Mouse (Mus musculus) liver, embryonic 13.5 days (tissue): ENCODE results near the gene Lrrc46. TPM values are rescaled to one million over a fixed set of nuclear protein-coding genes. Genes with fewer than 3 reads are reported as not detected.

Experiments used
- ATAC-seq: fragments of 200-750 bp; cut with Nextera tagmentation; 2 replicates; pipeline ENCODE4 v1.8.0; 2017; ENCODE audit warnings: low read depth, mild to moderate bottlenecking, moderate number of reproducible peaks, moderate library complexity
- DNase-seq: peaks from one replicate; pipeline ENCODE4 v3.0.0; 2022
- H3K27ac ChIP-seq: fragments of 300-500 bp; sonication (generic); 2 replicates; pipeline ENCODE4 v1.5.1; 2015; ENCODE audit warnings: moderate library complexity, mild to moderate bottlenecking, inconsistent platforms
- H3K27me3 ChIP-seq: fragments of 300-500 bp; sonication (generic); 2 replicates; pipeline ENCODE4 v1.6.1; 2015; ENCODE audit warnings: mild to moderate bottlenecking, inconsistent platforms
- H3K36me3 ChIP-seq: fragments of 300-500 bp; sonication (generic); 2 replicates; pipeline ENCODE4 v1.6.1; 2015; ENCODE audit warnings: mild to moderate bottlenecking, inconsistent platforms
- H3K4me1 ChIP-seq: fragments of 300-500 bp; sonication (generic); replicated peaks from 2 replicates; pipeline ENCODE4 v1.6.1; 2015; ENCODE audit warnings: inconsistent platforms
- H3K4me2 ChIP-seq: fragments of 300-500 bp; sonication (generic); 2 replicates; pipeline ENCODE4 v1.6.1; 2015; ENCODE audit warnings: inconsistent platforms, mild to moderate bottlenecking, moderate library complexity
- H3K4me3 ChIP-seq: fragments of 300-500 bp; sonication (generic); replicated peaks from 2 replicates; pipeline ENCODE4 v1.5.1; 2015; ENCODE audit warnings: mild to moderate bottlenecking, inconsistent platforms
- H3K9ac ChIP-seq: fragments of 300-500 bp; sonication (generic); 2 replicates; pipeline ENCODE4 v1.6.1; 2015; ENCODE audit warnings: mild to moderate bottlenecking, inconsistent platforms
- H3K9me3 ChIP-seq: fragments of 300-500 bp; sonication (generic); replicated peaks from 2 replicates; pipeline ENCODE4 v1.6.1; 2016; ENCODE audit warnings: inconsistent platforms
- WGBS: fragments of 180-500 bp; shearing (Covaris S2); methylation state at CpG from one replicate; pipeline ENCODE4 v1.1.7; 2015; ENCODE audit not compliant: insufficient replicate concordance; 5-methylcytosine and 5-hydroxymethylcytosine counted together
- polyA plus RNA-seq: library from polyadenylated mRNA; unstranded; fragments of >200 nt; fragmentation: Nextera tagmentation; extraction: Ambion mirVana; gene quantifications from 2 replicates; pipeline ENCODE4 v1.2.1, GENCODE M21; 2015

Lrrc46 gene
- polyA plus RNA-seq, 1 experiment from 2014 or later = 0.38 TPM

- Histone ChIP-seq H3K4me3 (no peak overlapping the region), H3K36me3 (no peaks in the 10 kb centered on the region), H3K27ac (no peak overlapping the region), H3K9ac (no peak overlapping the region), H3K27me3 (peaks cover 62% of the 10 kb centered on the region), H3K9me3 (no peaks in the 10 kb centered on the region), H3K4me2 (no peak overlapping the region), H3K4me1 (peaks cover 28% of the 10 kb centered on the region)
- ATAC-seq = no peak
- DNase-seq = no peak
- 44% methylated on average over 10 of the region's 10 CpGs for WGBS
Measured at GRCm38 (mm10) chr11:97024977-97025376, 16.2 kb downstream of the Lrrc46 start.

DNA sequence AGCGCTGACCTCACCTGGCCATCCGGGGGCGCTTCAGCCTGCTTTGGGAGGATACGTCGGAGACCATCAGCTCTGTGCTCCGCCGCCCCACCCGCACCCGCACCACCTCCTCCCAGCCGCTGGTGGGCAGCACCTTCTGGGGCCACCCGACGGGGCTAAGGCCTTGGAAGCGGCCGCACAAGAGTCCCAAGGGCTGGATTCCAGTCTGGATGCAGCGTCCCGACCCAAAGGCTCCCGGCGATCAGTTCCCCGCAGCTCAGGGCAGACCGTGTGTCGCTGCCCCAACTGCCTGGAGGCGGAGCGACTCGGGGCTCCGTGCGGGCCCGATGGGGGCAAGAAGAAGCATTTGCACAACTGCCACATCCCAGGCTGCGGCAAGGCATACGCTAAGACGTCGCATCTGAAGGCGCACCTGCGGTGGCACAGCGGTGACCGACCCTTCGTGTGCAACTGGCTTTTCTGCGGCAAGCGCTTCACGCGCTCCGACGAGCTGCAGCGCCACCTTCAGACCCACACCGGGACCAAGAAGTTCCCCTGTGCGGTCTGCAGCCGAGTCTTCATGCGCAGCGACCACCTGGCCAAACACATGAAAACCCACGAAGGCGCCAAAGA, 19.2 kb downstream of the Lrrc46 start:
- DNase-seq (peak; percentile 42), ATAC-seq (peak; percentile 49)
- H3K4me3 ChIP-seq = peak overlapping the region; percentile 63
- H3K36me3 ChIP-seq = no peaks in the 10 kb centered on the region
- peak overlapping the region; percentile 84 for H3K4me2 ChIP-seq
- H3K27ac ChIP-seq = no peak overlapping the region
- peaks cover 90% of the 10 kb centered on the region for H3K27me3 ChIP-seq
- WGBS = 1% methylated on average over 50 of the region's 50 CpGs
- H3K9me3 ChIP-seq = no peaks in the 10 kb centered on the region
- H3K9ac ChIP-seq = peak overlapping the region; percentile 66
- H3K4me1 ChIP-seq = peaks cover 33% of the 10 kb centered on the region

DNA sequence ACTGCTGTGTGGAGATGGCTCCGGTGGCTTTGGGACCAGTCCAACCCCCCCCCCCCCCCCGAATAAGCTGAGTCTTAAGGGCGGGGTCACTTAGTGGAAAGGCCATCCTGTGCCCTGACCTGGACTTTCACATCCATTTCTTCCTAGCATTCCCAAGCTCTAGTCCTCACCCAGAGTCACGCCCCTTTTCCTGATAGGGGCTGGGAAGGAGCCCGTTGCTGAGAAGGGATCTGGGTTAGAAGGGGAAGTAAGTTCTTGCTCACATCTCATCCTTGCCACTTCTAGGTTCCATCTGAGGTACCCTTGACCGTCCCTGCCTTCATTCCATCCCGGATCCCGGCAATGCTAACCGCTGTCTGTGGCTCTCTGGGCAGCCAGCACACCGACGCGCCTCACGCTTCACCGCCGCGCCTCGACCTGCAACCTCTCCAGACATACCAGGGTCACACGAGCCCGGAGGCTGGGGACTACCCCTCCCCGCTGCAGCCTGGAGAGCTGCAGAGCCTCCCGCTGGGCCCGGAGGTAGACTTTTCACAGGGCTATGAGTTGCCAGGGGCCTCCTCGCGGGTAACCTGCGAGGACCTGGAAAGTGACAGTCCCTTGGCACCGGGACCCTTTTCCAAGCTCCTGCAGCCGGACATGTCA, 20.0 kb downstream of the Lrrc46 start:
- peak overlapping the region; percentile 66; the same call in 1 of the 2 replicates for H3K9ac ChIP-seq
- H3K4me1 ChIP-seq = peaks cover 33% of the 10 kb centered on the region
- DNase-seq (no peak), ATAC-seq (no peak)
- peaks cover 96% of the 10 kb centered on the region for H3K27me3 ChIP-seq
- H3K4me3 ChIP-seq = peak overlapping the region; percentile 63
- WGBS = 6% methylated on average over 27 of the region's 27 CpGs
- peak overlapping the region; percentile 84 for H3K4me2 ChIP-seq
- H3K9me3 ChIP-seq = no peaks in the 10 kb centered on the region
- H3K27ac ChIP-seq = no peak overlapping the region
- H3K36me3 ChIP-seq = no peaks in the 10 kb centered on the region

DNA sequence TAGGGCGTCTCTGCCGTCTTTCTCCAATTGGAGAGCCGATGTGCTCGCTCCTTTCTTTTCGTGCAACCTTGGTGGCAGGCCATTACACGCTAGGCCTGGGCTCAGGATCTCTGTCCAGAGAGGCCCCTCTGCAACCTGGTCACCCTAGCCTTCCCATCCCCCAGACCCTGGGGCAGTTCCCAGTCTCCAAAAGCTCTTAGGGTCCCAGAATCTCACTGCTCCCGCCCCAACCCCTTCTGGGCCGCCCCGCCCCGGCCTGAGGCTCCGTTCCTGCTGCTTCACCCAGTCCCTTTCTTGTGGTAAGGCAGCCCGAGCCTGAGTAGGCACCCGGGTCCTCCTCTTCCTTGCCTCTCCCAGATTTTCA, 21.9 kb downstream of the Lrrc46 start:
- H3K27me3 ChIP-seq = peaks cover 98% of the 10 kb centered on the region
- ATAC-seq = no peak

DNA sequence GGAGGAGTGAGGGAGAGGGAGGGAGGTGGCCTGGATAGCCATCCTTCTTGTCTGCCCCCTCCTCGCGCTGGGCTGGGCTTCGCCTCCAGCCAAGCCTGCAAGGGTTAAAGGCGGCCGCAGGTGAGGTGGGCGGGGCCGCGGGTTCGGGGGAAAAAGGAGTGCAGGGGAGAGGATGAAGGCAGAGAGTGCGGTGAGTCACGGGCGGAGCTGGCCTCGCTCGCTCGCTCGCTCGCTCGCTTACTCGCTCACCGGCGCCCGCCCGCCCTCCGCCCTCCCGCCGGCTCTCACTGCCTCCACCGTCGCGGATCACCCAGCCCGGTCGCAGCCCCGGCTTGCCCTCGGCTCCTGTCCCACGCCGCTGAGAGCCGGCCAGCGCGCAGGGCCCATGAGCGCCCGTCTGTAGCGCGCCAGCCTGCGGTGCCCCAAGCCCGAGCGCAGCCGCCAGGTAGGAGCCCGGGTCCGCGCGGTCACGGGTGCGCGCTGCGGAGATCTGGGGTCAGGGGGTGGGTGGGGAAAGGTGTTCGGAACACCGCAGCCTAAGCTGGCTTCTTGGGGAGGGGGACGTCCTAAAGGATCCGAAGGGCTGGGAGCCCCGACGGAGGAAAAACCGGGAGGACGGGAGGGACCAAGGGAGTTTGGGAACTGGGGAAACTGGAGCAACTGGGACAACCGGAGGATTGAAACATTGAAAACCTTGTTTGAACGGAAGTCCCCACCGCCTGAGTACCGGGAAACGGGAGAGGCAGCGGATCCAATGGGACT, 22.4 kb downstream of the Lrrc46 start:
- H3K4me2 ChIP-seq = peak overlapping the region; percentile 43

More for the DNA sequence above, 21.9 kb downstream of the Lrrc46 start:
- DNase-seq = no peak
- H3K27ac ChIP-seq = no peak overlapping the region
- H3K9me3 ChIP-seq = no peaks in the 10 kb centered on the region
- no peak overlapping the region for H3K9ac ChIP-seq
- H3K4me1 ChIP-seq = peaks cover 27% of the 10 kb centered on the region
- H3K4me2 ChIP-seq = peak overlapping the region; percentile 43; the same call in 1 of the 2 replicates
- 6% methylated on average over 13 of the region's 13 CpGs for WGBS
- no peak overlapping the region for H3K4me3 ChIP-seq
- H3K36me3 ChIP-seq = no peaks in the 10 kb centered on the region

DNA sequence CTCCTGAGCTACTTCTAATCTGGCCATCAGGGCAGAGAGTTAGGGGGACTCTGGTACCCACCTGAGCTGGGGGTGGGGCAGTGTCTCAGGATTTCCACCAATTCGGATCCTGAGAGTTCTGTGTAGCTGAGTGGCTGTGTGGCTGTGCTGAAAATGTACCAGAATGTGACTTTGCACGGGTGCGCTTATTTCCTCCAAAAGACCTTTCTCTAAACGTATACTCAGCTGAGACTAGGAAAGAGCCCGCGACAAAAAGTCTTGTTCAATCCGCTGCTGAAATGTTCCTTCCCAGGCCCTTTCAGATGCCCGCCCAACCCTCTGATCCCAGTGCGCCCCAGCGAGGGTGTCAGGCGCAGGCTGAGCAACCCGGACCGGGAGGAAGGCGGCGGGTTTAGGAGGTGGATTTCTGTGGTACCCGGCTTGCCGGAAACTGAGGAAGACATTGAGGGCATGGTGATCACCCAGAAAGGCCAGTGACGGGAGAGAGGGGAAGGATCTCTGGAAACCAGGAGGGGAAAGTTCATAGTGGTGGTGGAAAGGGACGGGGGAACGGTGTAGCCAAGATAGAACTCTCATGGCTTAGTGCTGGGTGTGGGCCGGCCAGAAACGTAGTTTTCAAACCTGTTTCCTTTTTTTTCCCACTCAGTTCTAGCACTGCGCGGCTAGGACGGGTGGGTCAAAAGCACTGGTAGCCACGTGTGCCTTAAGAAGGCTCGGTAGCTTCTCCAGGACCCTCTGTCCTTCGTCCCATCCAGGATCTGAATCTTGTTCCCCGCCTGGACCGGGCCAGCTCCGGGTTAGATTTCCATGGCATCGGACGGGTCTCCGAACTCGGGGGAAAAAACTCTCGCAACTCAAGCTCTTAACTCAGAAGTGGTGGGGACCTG, 23.3 kb downstream of the Lrrc46 start:
- no peaks in the 10 kb centered on the region for H3K36me3 ChIP-seq
- H3K9me3 ChIP-seq = no peaks in the 10 kb centered on the region
- no peak overlapping the region for H3K27ac ChIP-seq
- H3K4me2 ChIP-seq = peak overlapping the region; percentile 43
- WGBS = 2% methylated on average over 36 of the region's 36 CpGs
- H3K27me3 ChIP-seq = peaks cover 98% of the 10 kb centered on the region
- H3K4me1 ChIP-seq = peaks cover 27% of the 10 kb centered on the region
- DNase-seq (no peak), ATAC-seq (no peak)
- no peak overlapping the region for H3K9ac ChIP-seq
- H3K4me3 ChIP-seq = peak overlapping the region; percentile 27; the same call in 1 of the 2 replicates

More for the DNA sequence above, 22.4 kb downstream of the Lrrc46 start:
- Histone ChIP-seq H3K27me3 (peaks cover 98% of the 10 kb centered on the region), H3K36me3 (no peaks in the 10 kb centered on the region), H3K27ac (no peak overlapping the region), H3K9me3 (no peaks in the 10 kb centered on the region), H3K9ac (no peak overlapping the region), H3K4me3 (peak overlapping the region; percentile 27), H3K4me1 (peaks cover 27% of the 10 kb centered on the region)
- DNase-seq (no peak), ATAC-seq (no peak)
- WGBS = 2% methylated on average over 66 of the region's 68 CpGs

GRCm38 (mm10) chr11:97013121-97013670, 28.0 kb downstream of the Lrrc46 start, which contains the start of gene Sp6:
TSS of gene Sp6 (plus strand) at chr11:97013394.
- Histone ChIP-seq H3K27me3 (peaks cover 97% of the 10 kb centered on the region), H3K9ac (no peak within 1 kb of the TSS), H3K4me1 (peaks cover 4% of the 10 kb centered on the region), H3K9me3 (no peaks in the 10 kb centered on the region), H3K4me2 (no peak within 1 kb of the TSS), H3K4me3 (no peak within 1 kb of the TSS), H3K36me3 (no peaks in the 10 kb centered on the region), H3K27ac (no peak within 1 kb of the TSS)
- 25% methylated on average over 8 of the region's 8 CpGs for WGBS
- DNase-seq = no peak
- no peak for ATAC-seq

GRCm38 (mm10) chr11:97009198-97009790, 31.9 kb downstream of the Lrrc46 start:
- Histone ChIP-seq H3K36me3 (no peaks in the 10 kb centered on the region), H3K4me2 (no peak overlapping the region), H3K9ac (no peak overlapping the region), H3K4me3 (no peak overlapping the region), H3K4me1 (peaks cover 7% of the 10 kb centered on the region), H3K27me3 (peaks cover 76% of the 10 kb centered on the region), H3K27ac (no peak overlapping the region), H3K9me3 (no peaks in the 10 kb centered on the region)
- DNase-seq (no peak), ATAC-seq (no peak)
- 25% methylated on average over 8 of the region's 8 CpGs for WGBS

DNA sequence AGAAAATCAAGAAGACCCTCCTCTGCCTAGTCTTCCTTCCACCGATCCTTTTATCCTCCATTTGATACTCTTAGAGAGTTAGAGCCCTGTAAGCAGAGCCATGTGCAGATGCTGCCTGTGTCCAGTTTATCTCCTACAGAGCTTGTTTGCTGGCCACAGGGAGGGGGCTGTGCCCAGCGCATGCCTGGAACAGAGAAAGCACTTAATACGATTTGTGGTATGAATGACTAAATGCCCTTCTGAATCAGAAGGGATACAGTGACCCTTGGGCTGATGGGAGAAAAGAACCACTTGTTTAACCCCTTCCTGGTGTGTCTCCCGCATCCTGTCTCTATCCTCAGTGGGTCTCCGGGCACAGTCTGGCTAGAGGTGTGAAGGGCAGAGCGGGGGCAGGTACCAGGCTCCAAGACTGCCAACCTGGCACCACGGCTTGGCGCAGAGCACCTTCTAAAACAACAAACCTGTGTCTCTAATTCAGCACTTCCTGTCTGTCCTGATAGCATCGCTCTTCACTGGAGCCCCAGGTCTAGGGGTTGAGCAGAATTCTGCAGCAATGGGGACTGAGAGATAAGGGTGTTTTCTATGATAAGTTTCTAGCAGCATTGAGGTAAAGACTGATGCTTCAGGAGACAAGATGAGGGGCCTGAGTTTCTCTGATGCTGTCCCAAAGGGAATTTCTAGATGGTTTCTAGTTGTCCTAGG, 34.0 kb downstream of the Lrrc46 start:
- WGBS = 37% methylated on average over 9 of the region's 9 CpGs
- no peak for ATAC-seq
- Histone ChIP-seq H3K4me3 (no peak overlapping the region), H3K4me2 (no peak overlapping the region), H3K4me1 (peaks cover 7% of the 10 kb centered on the region), H3K9ac (no peak overlapping the region), H3K9me3 (no peaks in the 10 kb centered on the region), H3K27me3 (peaks cover 76% of the 10 kb centered on the region), H3K27ac (no peak overlapping the region), H3K36me3 (no peaks in the 10 kb centered on the region)
- DNase-seq = no peak

- ATAC-seq (no peak), DNase-seq (no peak)
- no peak overlapping the region for H3K9ac ChIP-seq
- H3K27me3 ChIP-seq = peaks cover 75% of the 10 kb centered on the region
- no peak overlapping the region for H3K4me2 ChIP-seq
- H3K9me3 ChIP-seq = no peaks in the 10 kb centered on the region
- peaks cover 7% of the 10 kb centered on the region for H3K4me1 ChIP-seq
- no peak overlapping the region for H3K27ac ChIP-seq
- WGBS = 39% methylated on average over 5 of the region's 5 CpGs
- no peak overlapping the region for H3K4me3 ChIP-seq
- H3K36me3 ChIP-seq = no peaks in the 10 kb centered on the region
Measured at GRCm38 (mm10) chr11:97003170-97003569, 38.0 kb downstream of the Lrrc46 start.
